Mouse (Mus musculus) CH12.LX (cell line): ENCODE measurements at regions not wholly inside any gene's neighbourhood (a gene's known extent, or its start where the extent isn't known, plus 50 kb on each side); places are given as distances from the start of the nearest gene placed in this dataset.

ENCODE experiments used
- DNase-seq: peaks from one replicate; pipeline ENCODE4 v3.0.0-alpha.2; 2013; ENCODE audit errors: extremely low read depth
- H3K27ac ChIP-seq: 2 replicates; pipeline ENCODE4 v1.5.1; 2012; ENCODE audit warnings: low read depth, mild to moderate bottlenecking, control low read depth, moderate library complexity; ENCODE audit not compliant: insufficient read depth
- H3K27me3 ChIP-seq: replicated peaks from 2 replicates; pipeline ENCODE3; 2012; ENCODE audit warnings: inconsistent platforms
- H3K36me3 ChIP-seq, 2 experiments: replicated peaks in 1 of 2; 2 replicates each; pipeline versions ENCODE3 to v1.6.1; 2012; ENCODE audit warnings: inconsistent platforms in 1 of 2, low read length in 1 of 2, mild to moderate bottlenecking in 1 of 2, mixed read lengths in 1 of 2, moderate library complexity in 1 of 2; ENCODE audit not compliant: control insufficient read depth in 1 of 2, insufficient read depth in 1 of 2
- H3K4me1 ChIP-seq, 2 experiments: 2 replicates each; pipeline ENCODE4 v1.6.1; 2012; ENCODE audit warnings: inconsistent platforms in 1 of 2, moderate library complexity in 1 of 2; ENCODE audit not compliant: insufficient read depth in 2 of 2, control insufficient read depth in 1 of 2
- H3K4me2 ChIP-seq: 2 replicates; pipeline ENCODE4 v1.6.1; 2012; ENCODE audit warnings: low read depth, mild to moderate bottlenecking, control low read depth; ENCODE audit not compliant: poor library complexity, insufficient read depth, severe bottlenecking
- H3K4me3 ChIP-seq, 3 experiments: fragments of 150-350 bp in 1 of 3; sonication (generic) in 1 of 3; replicated peaks in 1 of 3; 2 replicates each; pipeline versions ENCODE3 to v1.5.1; 2011 to 2012; ENCODE audit warnings: low read depth in 2 of 3, low read length in 2 of 3, mild to moderate bottlenecking in 2 of 3, moderate library complexity in 2 of 3, control low read depth in 1 of 3, improper control_type of control experiment in 1 of 3, inconsistent platforms in 1 of 3, mixed read lengths in 1 of 3; ENCODE audit not compliant: poor library complexity in 1 of 3
- H3K79me2 ChIP-seq: replicated peaks from 2 replicates; pipeline ENCODE4 v1.6.1; 2012; ENCODE audit warnings: mild to moderate bottlenecking, moderate library complexity; ENCODE audit not compliant: control insufficient read depth, poor library complexity, insufficient read depth, severe bottlenecking; ENCODE audit errors: extremely low read depth
- H3K9ac ChIP-seq: 2 replicates; pipeline ENCODE4 v1.6.1; 2012; ENCODE audit warnings: low read depth, mild to moderate bottlenecking, control low read depth, moderate library complexity; ENCODE audit not compliant: insufficient read depth
- H3K9me3 ChIP-seq: replicated peaks from 2 replicates; pipeline ENCODE3; 2012; ENCODE audit warnings: low read length, inconsistent platforms, mixed read lengths
- BHLHE40 ChIP-seq: IDR thresholded peaks from 2 replicates; pipeline ENCODE4 v1.6.1; 2011; ENCODE audit warnings: mild to moderate bottlenecking, low read depth, low read length, improper control_type of control experiment
- CHD1 ChIP-seq: IDR thresholded peaks from 2 replicates; pipeline ENCODE4 v1.6.1; 2012; ENCODE audit warnings: low read depth, low read length, improper control_type of control experiment, inconsistent platforms
- CHD2 ChIP-seq: IDR thresholded peaks from 2 replicates; pipeline ENCODE4 v1.6.1; 2011; ENCODE audit warnings: low read length, improper control_type of control experiment
- CTCF ChIP-seq, 2 experiments: IDR thresholded peaks in 1 of 2; conservative IDR thresholded peaks in 1 of 2; 2 replicates each; pipeline ENCODE4 v1.5.1; 2011 to 2012; ENCODE audit warnings: low read depth in 2 of 2, low read length in 2 of 2, improper control_type of control experiment in 1 of 2, inconsistent platforms in 1 of 2, mild to moderate bottlenecking in 1 of 2, moderate library complexity in 1 of 2
- E2F4 ChIP-seq: IDR thresholded peaks from 2 replicates; pipeline ENCODE4 v1.6.1; 2011; ENCODE audit warnings: low read depth, low read length, improper control_type of control experiment; ENCODE audit not compliant: insufficient replicate concordance
- EP300 ChIP-seq: IDR thresholded peaks from 2 replicates; pipeline ENCODE4 v1.6.1; 2011; ENCODE audit warnings: low read length, improper control_type of control experiment
- ETS1 ChIP-seq: conservative IDR thresholded peaks from 2 replicates; pipeline ENCODE4 v1.6.1; 2012; ENCODE audit warnings: low read depth, mild to moderate bottlenecking, inconsistent platforms, low read length, improper control_type of control experiment, moderate library complexity
- GABPA ChIP-seq: IDR thresholded peaks from 2 replicates; pipeline ENCODE4 v1.6.1; 2012; ENCODE audit warnings: low read depth, low read length, improper control_type of control experiment, inconsistent platforms; ENCODE audit not compliant: insufficient replicate concordance
- HCFC1 ChIP-seq: IDR thresholded peaks from 2 replicates; pipeline ENCODE4 v1.6.1; 2012; ENCODE audit warnings: low read depth, mild to moderate bottlenecking, inconsistent platforms, low read length, improper control_type of control experiment
- IRF4 ChIP-seq: IDR thresholded peaks from 2 replicates; pipeline ENCODE4 v1.6.1; 2014; ENCODE audit warnings: low read depth, mild to moderate bottlenecking, inconsistent platforms, low read length, improper control_type of control experiment
- JUND ChIP-seq: conservative IDR thresholded peaks from 2 replicates; pipeline ENCODE4 v1.6.1; 2011; ENCODE audit warnings: low read depth, low read length, improper control_type of control experiment
- KAT2A ChIP-seq: IDR thresholded peaks from 2 replicates; pipeline ENCODE4 v1.6.1; 2012; ENCODE audit warnings: low read length, improper control_type of control experiment, inconsistent platforms; ENCODE audit not compliant: insufficient replicate concordance
- MAFK ChIP-seq: IDR thresholded peaks from 2 replicates; pipeline ENCODE4 v1.6.1; 2011; ENCODE audit warnings: low read length, improper control_type of control experiment; ENCODE audit not compliant: insufficient replicate concordance
- MAZ ChIP-seq: IDR thresholded peaks from 2 replicates; pipeline ENCODE4 v1.6.1; 2012; ENCODE audit warnings: low read depth, mild to moderate bottlenecking, inconsistent platforms, low read length, improper control_type of control experiment, moderate library complexity
- MEF2A ChIP-seq: IDR thresholded peaks from 2 replicates; pipeline ENCODE4 v1.6.1; 2014; ENCODE audit warnings: low read depth, mild to moderate bottlenecking, inconsistent platforms, low read length, improper control_type of control experiment, borderline replicate concordance
- MXI1 ChIP-seq: IDR thresholded peaks from 2 replicates; pipeline ENCODE4 v1.6.1; 2011; ENCODE audit warnings: mild to moderate bottlenecking, low read depth, low read length, improper control_type of control experiment
- MYC ChIP-seq: IDR thresholded peaks from 2 replicates; pipeline ENCODE4 v1.6.1; 2011; ENCODE audit warnings: low read depth, mild to moderate bottlenecking, improper control_type of control experiment, low read length
- NRF1 ChIP-seq: IDR thresholded peaks from 2 replicates; pipeline ENCODE4 v1.6.1; 2014; ENCODE audit warnings: low read depth, mild to moderate bottlenecking, inconsistent platforms, low read length, improper control_type of control experiment, moderate library complexity
- POLR2A ChIP-seq: IDR thresholded peaks from 2 replicates; pipeline ENCODE4 v1.6.1; 2011; ENCODE audit warnings: low read depth, mild to moderate bottlenecking, improper control_type of control experiment, low read length
- POLR2AphosphoS2 ChIP-seq: IDR thresholded peaks from 2 replicates; pipeline ENCODE4 v1.6.1; 2011; ENCODE audit warnings: low read depth, low read length, improper control_type of control experiment
- RAD21 ChIP-seq: IDR thresholded peaks from 2 replicates; pipeline ENCODE4 v1.6.1; 2011; ENCODE audit warnings: low read depth, mild to moderate bottlenecking, low read length, improper control_type of control experiment, moderate library complexity
- SIN3A ChIP-seq: IDR thresholded peaks from 2 replicates; pipeline ENCODE4 v1.6.1; 2012; ENCODE audit warnings: low read length, improper control_type of control experiment, inconsistent platforms
- TBP ChIP-seq: conservative IDR thresholded peaks from 2 replicates; pipeline ENCODE4 v1.6.1; 2011; ENCODE audit warnings: low read depth, low read length, improper control_type of control experiment
- USF1 ChIP-seq: IDR thresholded peaks from 2 replicates; pipeline ENCODE4 v1.6.1; 2014; ENCODE audit warnings: low read depth, mild to moderate bottlenecking, inconsistent platforms, low read length, improper control_type of control experiment
- USF2 ChIP-seq: conservative IDR thresholded peaks from 2 replicates; pipeline ENCODE4 v1.6.1; 2011; ENCODE audit warnings: low read depth, low read length, improper control_type of control experiment
- ZC3H11A ChIP-seq: IDR thresholded peaks from 2 replicates; pipeline ENCODE4 v1.6.1; 2012; ENCODE audit warnings: low read depth, mild to moderate bottlenecking, inconsistent platforms, low read length, improper control_type of control experiment
- ZMIZ1 ChIP-seq: IDR thresholded peaks from 2 replicates; pipeline ENCODE4 v1.6.1; 2012; ENCODE audit warnings: low read depth, mild to moderate bottlenecking, inconsistent platforms, low read length, improper control_type of control experiment
- ZNF384 ChIP-seq: IDR thresholded peaks from 2 replicates; pipeline ENCODE4 v1.6.1; 2012; ENCODE audit warnings: low read depth, low read length, improper control_type of control experiment, inconsistent platforms
- dilution Hi-C: fragments of 300-500 bp; cut with MboI; formaldehyde crosslinking; loops from 2 replicates; pipeline ENCODE4 v1.14.3; 2020; ENCODE audit warnings: low sequenced_read_pairs; ENCODE audit not compliant: extremely low pct_unique_long_range_greater_than_20kb, extremely low pct_ligation_motif_present
- in situ Hi-C: fragments of 300-500 bp; cut with MboI; formaldehyde crosslinking; loops from 3 replicates; pipeline ENCODE4 v1.14.3; 2019; ENCODE audit warnings: low sequenced_read_pairs, low pct_ligation_motif_present, low pct_unique_long_range_greater_than_20kb, mixed read lengths

DNA sequence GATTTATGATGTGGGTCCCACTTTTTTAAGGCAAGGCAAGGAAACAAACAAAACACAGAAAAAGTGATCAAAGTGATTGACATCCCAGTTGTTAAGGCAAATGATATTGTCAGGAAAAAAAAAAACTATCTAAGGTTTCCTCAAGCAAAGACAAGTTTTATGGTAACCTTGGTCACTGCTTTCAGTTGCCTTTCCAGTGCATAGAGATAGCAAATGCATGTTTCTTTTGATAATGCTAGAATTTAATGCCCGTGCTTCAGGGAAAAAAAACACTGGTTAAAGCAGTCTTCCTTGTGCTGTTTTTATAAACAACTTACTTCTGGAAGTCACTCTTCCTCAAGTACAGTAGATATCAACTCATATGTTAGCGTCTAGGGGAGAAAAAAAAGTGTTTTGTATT is 1029.4 kb downstream of the Lrfn5 start:
- H3K4me1 ChIP-seq: no peaks in the 10 kb centered on the region
- no peaks in the 10 kb centered on the region for H3K79me2 ChIP-seq
- no peaks in the 10 kb centered on the region for H3K36me3 ChIP-seq
- TF ChIP-seq ETS1 (no peak), TBP (no peak), SIN3A (no peak), USF2 (no peak), ZNF384 (no peak), JUND (no peak), MEF2A (no peak), ZC3H11A (no peak), NRF1 (no peak), ZMIZ1 (no peak), CHD2 (no peak), MAFK (no peak), POLR2AphosphoS2 (no peak), GABPA (no peak), BHLHE40 (no peak), MYC (no peak), KAT2A (no peak), E2F4 (no peak), POLR2A (no peak)
- dilution Hi-C loops (no loop called here), in situ Hi-C loops (no loop called here)
- H3K27ac ChIP-seq: no peak overlapping the region
- no peak overlapping the region for H3K4me3 ChIP-seq
- no peak overlapping the region for H3K9ac ChIP-seq
- DNase-seq: no peak
- no peak overlapping the region for H3K4me2 ChIP-seq
- no peaks in the 10 kb centered on the region for H3K27me3 ChIP-seq
- peaks cover 6% of the 10 kb centered on the region for H3K9me3 ChIP-seq

DNA sequence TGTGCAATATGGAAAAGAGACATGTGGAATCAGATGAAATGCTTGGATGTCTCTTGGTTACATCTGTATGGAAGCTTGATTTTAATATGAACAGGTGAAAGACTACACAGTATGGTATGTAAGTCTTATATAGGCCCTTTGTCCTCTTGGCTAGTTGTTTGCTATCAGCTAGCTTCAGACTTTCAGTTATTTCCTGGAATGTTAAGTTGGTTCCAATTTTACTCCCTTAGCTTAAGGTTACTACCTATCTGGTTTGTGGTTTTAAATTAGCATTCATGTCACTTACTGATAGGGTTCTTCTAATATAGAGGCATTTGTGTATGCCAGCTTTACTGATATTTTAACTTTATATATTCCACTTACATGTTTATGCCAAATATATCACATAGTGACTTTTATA is 1031.7 kb downstream of the Lrfn5 start:
- Histone ChIP-seq H3K4me3 (no peak overlapping the region), H3K9me3 (peaks cover 6% of the 10 kb centered on the region), H3K79me2 (no peaks in the 10 kb centered on the region), H3K27me3 (no peaks in the 10 kb centered on the region), H3K27ac (no peak overlapping the region), H3K4me1 (no peaks in the 10 kb centered on the region), H3K9ac (no peak overlapping the region), H3K36me3 (no peaks in the 10 kb centered on the region), H3K4me2 (no peak overlapping the region)
- in situ Hi-C loops (no loop called here), dilution Hi-C loops (no loop called here)
- DNase-seq: no peak
- TF ChIP-seq MAFK: no peak
- TF ChIP-seq HCFC1: no peak
- no peak for TF ChIP-seq CHD1
- no peak for TF ChIP-seq MXI1
- TF ChIP-seq MAZ: no peak
- no peak for TF ChIP-seq ZMIZ1
- TF ChIP-seq POLR2AphosphoS2: no peak
- no peak for TF ChIP-seq RAD21
- no peak for TF ChIP-seq IRF4
- no peak for TF ChIP-seq CHD2
- TF ChIP-seq EP300: no peak
- TF ChIP-seq KAT2A: no peak
- no peak for TF ChIP-seq USF1
- no peak for TF ChIP-seq CTCF (conservative IDR thresholded peaks at IDR 0.05 in 1 of 2, IDR thresholded peaks at IDR 0.05 in 1 of 2; ENCODE audit: low read depth in 2 of 2, low read length in 2 of 2)
- no peak for TF ChIP-seq ZNF384
